Mouse (Mus musculus) skeletal muscle tissue, adult 2 months (tissue): ENCODE results near the gene Dhx33.
A peak's percentile ranks its signal among the peaks of the same experiment; 100 is the strongest.

ENCODE experiments used
- DNase-seq: peaks from one replicate; pipeline ENCODE4 v3.0.0-alpha.2; 2012; ENCODE audit warnings: low read depth, low spot score

Gene Dhx33

GRCm38 (mm10) chr11:71004316-71004773 lies at the start of gene Dhx33:
Dhx33 (minus strand) TSS chr11:71004437.
- DNase-seq, result peak; percentile 96

GRCm38 (mm10) chr11:71052554-71052953 lies 48.3 kb upstream of the Dhx33 start:
- DNase-seq, result no peak

- no peak for DNase-seq
Measured at GRCm38 (mm10) chr11:71039526-71040298, 35.5 kb upstream of the Dhx33 start.

- no peak for DNase-seq
Measured at GRCm38 (mm10) chr11:71033163-71033761, 29.0 kb upstream of the Dhx33 start, which contains the start of gene 6330403K07Rik. 6330403K07Rik (minus strand) TSS chr11:71033513.

GRCm38 (mm10) chr11:71032491-71033162 lies 28.4 kb upstream of the Dhx33 start:
- DNase-seq, result no peak

GRCm38 (mm10) chr11:71032070-71032469 lies 27.8 kb upstream of the Dhx33 start:
- DNase-seq, result no peak

GRCm38 (mm10) chr11:71029403-71030118 lies 25.3 kb upstream of the Dhx33 start:
- DNase-seq, result no peak

- DNase-seq, result no peak
Measured at GRCm38 (mm10) chr11:71028280-71028679, 24.0 kb upstream of the Dhx33 start.

GRCm38 (mm10) chr11:71019201-71020068 lies 15.2 kb upstream of the Dhx33 start, which contains the start of the genes Mis12 and Derl2:
Mis12 (plus strand) TSS chr11:71019611.
Derl2 (minus strand) TSS chr11:71019841.
- DNase-seq, result peak; percentile 99

GRCm38 (mm10) chr11:71018416-71019200 lies 14.4 kb upstream of the Dhx33 start:
- no peak for DNase-seq

- DNase-seq, result no peak
Measured at GRCm38 (mm10) chr11:71017051-71017450, 12.8 kb upstream of the Dhx33 start.

- no peak for DNase-seq
Measured at GRCm38 (mm10) chr11:71012743-71013142, 8.5 kb upstream of the Dhx33 start.

GRCm38 (mm10) chr11:71008321-71008720 lies 4.1 kb upstream of the Dhx33 start:
- peak; percentile 64 for DNase-seq

GRCm38 (mm10) chr11:71007831-71008230 lies 3.6 kb upstream of the Dhx33 start:
- DNase-seq, result no peak

GRCm38 (mm10) chr11:71007026-71007425 lies 2.8 kb upstream of the Dhx33 start:
- no peak for DNase-seq

- no peak for DNase-seq
Measured at GRCm38 (mm10) chr11:71005046-71005445, 809 bp upstream of the Dhx33 start.

- peak; percentile 43 for DNase-seq
Measured at GRCm38 (mm10) chr11:71003611-71004315, 474 bp downstream of the Dhx33 start.

GRCm38 (mm10) chr11:71001167-71001566 lies 3.1 kb downstream of the Dhx33 start:
- DNase-seq, result no peak

GRCm38 (mm10) chr11:70982557-70983228 lies 21.5 kb downstream of the Dhx33 start, which contains the start of gene C1qbp:
C1qbp (minus strand) TSS chr11:70983026.
- DNase-seq, result peak; percentile 87
